Mouse (Mus musculus): Measurements from ENCODE around the gene Fer. TPM values are rescaled to one million over a fixed set of nuclear protein-coding genes. Genes with fewer than 3 reads are reported as not detected.

Fer gene
- polyA plus RNA-seq, 1 experiment: 11.5 TPM

DNA sequence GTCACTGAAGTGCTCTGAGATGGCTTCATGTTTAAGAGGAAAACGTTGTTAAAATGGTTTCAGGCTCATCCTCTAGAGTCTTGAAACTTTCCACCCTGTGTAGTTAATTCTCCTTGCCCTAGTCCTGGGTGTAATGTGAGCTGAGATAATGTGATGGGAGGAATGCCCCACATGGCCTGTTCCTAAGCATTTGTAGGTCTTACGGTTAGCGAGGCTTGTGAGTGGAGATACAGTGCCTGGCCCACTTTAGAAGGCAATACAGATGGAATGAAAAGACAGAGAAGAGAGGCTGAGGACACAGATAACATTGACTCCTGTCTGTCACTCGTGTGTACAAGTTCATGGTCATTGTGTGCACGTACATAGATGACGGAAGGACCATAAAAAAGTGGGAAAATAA, 134.8 kb downstream of the Fer start:
- no peaks in the 10 kb centered on the region for H3K4me1 ChIP-seq (ENCODE audit: control insufficient read depth, insufficient read depth, low read length)
- no peaks in the 10 kb centered on the region; the same call in 1 of the 2 replicates for H3K36me3 ChIP-seq (ENCODE audit: control insufficient read depth, insufficient read depth, low read length)
- no peak overlapping the region for H3K4me3 ChIP-seq (ENCODE audit: control insufficient read depth, low read depth, low read length)
- no peak for TF ChIP-seq CTCF (IDR thresholded peaks at IDR 0.05; ENCODE audit: control insufficient read depth, insufficient read depth, insufficient replicate concordance, low read depth, low read length)
- TF ChIP-seq POLR2A (IDR thresholded peaks at IDR 0.05; ENCODE audit: control insufficient read depth, low read depth, low read length): no peak
- no peak overlapping the region for H3K27ac ChIP-seq (ENCODE audit: control insufficient read depth, insufficient read depth, low read depth, low read length)
- H3K27me3 ChIP-seq (ENCODE audit: control insufficient read depth, insufficient read depth, low read length): no peaks in the 10 kb centered on the region

DNA sequence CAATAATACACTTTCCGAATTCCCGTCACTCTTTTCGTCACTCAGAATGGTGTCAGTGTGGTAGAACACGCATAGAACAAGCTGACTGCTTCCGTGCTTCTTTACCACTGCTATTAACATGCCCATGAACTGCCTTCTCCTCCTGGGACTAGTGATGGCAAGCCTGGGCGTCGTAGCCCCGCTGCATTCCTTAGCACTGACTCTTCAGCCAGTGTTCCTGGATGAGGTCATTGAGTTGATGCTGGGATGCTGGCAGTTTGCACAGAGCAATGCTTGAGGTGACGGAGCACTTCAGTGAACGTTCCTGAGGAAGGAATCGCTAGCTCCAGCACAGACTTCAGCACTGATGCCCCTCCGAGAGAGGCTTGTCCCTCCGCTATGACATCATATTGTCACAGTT, 140.6 kb downstream of the Fer start:
- H3K4me1 ChIP-seq (ENCODE audit: control insufficient read depth, insufficient read depth, low read length): no peaks in the 10 kb centered on the region
- H3K36me3 ChIP-seq (ENCODE audit: control insufficient read depth, insufficient read depth, low read length): no peaks in the 10 kb centered on the region; the same call in 1 of the 2 replicates
- H3K4me3 ChIP-seq (ENCODE audit: control insufficient read depth, low read depth, low read length): no peak overlapping the region
- no peak overlapping the region for H3K27ac ChIP-seq (ENCODE audit: control insufficient read depth, insufficient read depth, low read depth, low read length)
- H3K27me3 ChIP-seq (ENCODE audit: control insufficient read depth, insufficient read depth, low read length): no peaks in the 10 kb centered on the region
- TF ChIP-seq CTCF (IDR thresholded peaks at IDR 0.05; ENCODE audit: control insufficient read depth, insufficient read depth, insufficient replicate concordance, low read depth, low read length): no peak
- no peak for TF ChIP-seq POLR2A (IDR thresholded peaks at IDR 0.05; ENCODE audit: control insufficient read depth, low read depth, low read length)

DNA sequence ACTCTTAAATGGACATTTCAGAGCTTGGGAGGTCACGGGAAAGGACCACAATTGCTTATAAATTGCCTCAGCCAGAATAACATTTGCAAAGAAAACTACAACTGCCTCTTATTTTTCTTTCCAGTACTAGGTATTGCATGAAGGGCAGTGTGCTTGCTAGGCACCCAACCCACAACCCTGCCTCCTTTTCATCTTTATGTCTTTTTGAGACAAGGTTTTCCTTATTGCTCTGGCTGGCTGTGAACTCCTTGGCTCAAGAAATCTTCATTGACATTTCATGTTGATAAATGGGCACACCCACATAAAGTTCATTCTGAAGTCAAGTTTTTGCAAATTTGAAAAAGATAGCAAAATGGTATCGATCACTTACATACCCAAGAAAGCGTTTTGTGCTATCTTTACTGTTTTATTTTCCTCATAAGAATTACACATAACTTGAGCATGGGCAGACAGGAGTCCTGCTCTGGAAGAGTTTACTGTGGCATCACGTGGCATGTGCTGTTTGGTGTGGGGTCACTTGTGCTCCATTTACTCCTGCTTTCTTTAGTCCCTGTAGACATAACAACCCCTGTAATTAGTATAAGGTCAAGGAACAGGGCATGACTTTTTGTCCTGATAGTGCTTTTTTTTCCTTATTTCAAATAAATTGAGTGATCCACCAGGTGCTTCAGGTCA, 142.8 kb downstream of the Fer start:
- no peaks in the 10 kb centered on the region for H3K36me3 ChIP-seq (ENCODE audit: control insufficient read depth, insufficient read depth, low read length)
- no peaks in the 10 kb centered on the region for H3K27me3 ChIP-seq (ENCODE audit: control insufficient read depth, insufficient read depth, low read length)
- no peaks in the 10 kb centered on the region for H3K4me1 ChIP-seq (ENCODE audit: control insufficient read depth, insufficient read depth, low read length)
- no peak overlapping the region for H3K4me3 ChIP-seq (ENCODE audit: control insufficient read depth, low read depth, low read length)
- no peak overlapping the region for H3K27ac ChIP-seq (ENCODE audit: control insufficient read depth, insufficient read depth, low read depth, low read length)
- TF ChIP-seq CTCF (IDR thresholded peaks at IDR 0.05; ENCODE audit: control insufficient read depth, insufficient read depth, insufficient replicate concordance, low read depth, low read length) (no peak), POLR2A (IDR thresholded peaks at IDR 0.05; ENCODE audit: control insufficient read depth, low read depth, low read length) (no peak)

DNA sequence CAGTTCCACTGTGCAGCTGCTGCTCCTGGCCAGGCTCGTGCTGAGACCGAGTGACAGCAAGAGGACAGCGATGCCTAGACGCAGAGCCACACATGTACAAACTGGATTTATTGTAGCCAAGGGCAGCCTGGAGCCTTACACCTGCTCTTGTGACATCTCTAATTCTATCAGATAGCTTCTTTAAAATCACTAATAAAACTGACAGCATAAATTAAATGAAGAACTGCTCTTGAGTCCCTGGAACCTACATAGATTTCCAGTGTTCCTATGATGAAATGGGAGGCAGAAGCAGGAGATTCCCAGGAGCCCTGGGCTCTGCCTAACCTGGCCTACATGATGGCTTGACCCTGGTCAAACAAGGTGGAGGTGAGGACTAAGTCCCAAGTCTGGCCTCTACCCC, 153.7 kb downstream of the Fer start:
- H3K36me3 ChIP-seq (ENCODE audit: control insufficient read depth, insufficient read depth, low read length): no peaks in the 10 kb centered on the region
- H3K4me1 ChIP-seq (ENCODE audit: control insufficient read depth, insufficient read depth, low read length): no peaks in the 10 kb centered on the region
- TF ChIP-seq CTCF (IDR thresholded peaks at IDR 0.05; ENCODE audit: control insufficient read depth, insufficient read depth, insufficient replicate concordance, low read depth, low read length) (no peak), POLR2A (IDR thresholded peaks at IDR 0.05; ENCODE audit: control insufficient read depth, low read depth, low read length) (no peak)
- H3K27ac ChIP-seq (ENCODE audit: control insufficient read depth, insufficient read depth, low read depth, low read length): no peak overlapping the region
- H3K4me3 ChIP-seq (ENCODE audit: control insufficient read depth, low read depth, low read length): no peak overlapping the region
- H3K27me3 ChIP-seq (ENCODE audit: control insufficient read depth, insufficient read depth, low read length): no peaks in the 10 kb centered on the region

DNA sequence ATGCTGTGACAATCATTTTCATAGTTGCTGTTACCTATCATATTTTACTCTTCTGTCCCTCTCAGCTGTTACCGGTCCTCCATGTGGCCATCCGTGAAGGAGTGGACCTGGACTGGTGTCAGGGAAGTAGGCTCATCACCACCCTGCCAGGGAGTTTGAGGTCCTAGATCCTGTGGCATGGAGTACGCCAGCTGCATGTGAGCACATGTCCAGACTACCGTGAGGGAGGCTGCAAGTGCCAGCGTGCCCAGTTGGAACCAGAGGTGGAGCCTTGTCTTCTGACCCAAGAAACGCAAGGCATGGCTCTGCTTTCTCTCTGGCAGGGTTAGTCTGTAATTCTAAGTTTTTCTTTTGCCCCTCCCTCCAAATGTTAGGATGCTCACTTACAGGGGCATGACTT, 155.4 kb downstream of the Fer start:
- no peaks in the 10 kb centered on the region for H3K27me3 ChIP-seq (ENCODE audit: control insufficient read depth, insufficient read depth, low read length)
- TF ChIP-seq POLR2A (IDR thresholded peaks at IDR 0.05; ENCODE audit: control insufficient read depth, low read depth, low read length) (no peak), CTCF (IDR thresholded peaks at IDR 0.05; ENCODE audit: control insufficient read depth, insufficient read depth, insufficient replicate concordance, low read depth, low read length) (no peak)

DNA sequence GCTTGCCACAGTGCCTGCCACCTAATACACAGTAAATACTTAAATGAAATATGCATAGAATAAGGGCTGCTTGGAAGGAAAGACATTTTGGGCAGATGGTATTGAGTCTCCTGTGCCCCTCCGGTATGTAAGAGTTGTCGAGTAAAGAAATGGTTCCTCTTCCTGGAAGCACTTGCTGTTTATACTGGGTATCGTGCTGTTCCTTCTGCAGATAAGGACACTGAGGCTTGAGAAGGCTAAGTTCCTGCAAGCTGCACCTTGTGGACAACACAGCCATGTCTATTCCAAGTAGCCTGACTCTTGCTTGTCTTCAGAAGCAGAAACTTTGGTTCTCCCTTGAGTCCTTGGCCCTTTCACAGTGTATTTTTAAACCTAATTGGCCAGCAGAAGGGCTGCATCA, 156.0 kb downstream of the Fer start:
- Histone ChIP-seq H3K4me1 (ENCODE audit: control insufficient read depth, insufficient read depth, low read length) (no peaks in the 10 kb centered on the region), H3K27ac (ENCODE audit: control insufficient read depth, insufficient read depth, low read depth, low read length) (no peak overlapping the region), H3K4me3 (ENCODE audit: control insufficient read depth, low read depth, low read length) (no peak overlapping the region), H3K27me3 (ENCODE audit: control insufficient read depth, insufficient read depth, low read length) (no peaks in the 10 kb centered on the region), H3K36me3 (ENCODE audit: control insufficient read depth, insufficient read depth, low read length) (no peaks in the 10 kb centered on the region)
- no peak for TF ChIP-seq CTCF (IDR thresholded peaks at IDR 0.05; ENCODE audit: control insufficient read depth, insufficient read depth, insufficient replicate concordance, low read depth, low read length)
- no peak for TF ChIP-seq POLR2A (IDR thresholded peaks at IDR 0.05; ENCODE audit: control insufficient read depth, low read depth, low read length)

More for the DNA sequence above, 155.4 kb downstream of the Fer start:
- Histone ChIP-seq H3K4me3 (ENCODE audit: control insufficient read depth, low read depth, low read length) (no peak overlapping the region), H3K4me1 (ENCODE audit: control insufficient read depth, insufficient read depth, low read length) (no peaks in the 10 kb centered on the region), H3K36me3 (ENCODE audit: control insufficient read depth, insufficient read depth, low read length) (no peaks in the 10 kb centered on the region), H3K27ac (ENCODE audit: control insufficient read depth, insufficient read depth, low read depth, low read length) (no peak overlapping the region; the same call in 1 of the 2 replicates)

DNA sequence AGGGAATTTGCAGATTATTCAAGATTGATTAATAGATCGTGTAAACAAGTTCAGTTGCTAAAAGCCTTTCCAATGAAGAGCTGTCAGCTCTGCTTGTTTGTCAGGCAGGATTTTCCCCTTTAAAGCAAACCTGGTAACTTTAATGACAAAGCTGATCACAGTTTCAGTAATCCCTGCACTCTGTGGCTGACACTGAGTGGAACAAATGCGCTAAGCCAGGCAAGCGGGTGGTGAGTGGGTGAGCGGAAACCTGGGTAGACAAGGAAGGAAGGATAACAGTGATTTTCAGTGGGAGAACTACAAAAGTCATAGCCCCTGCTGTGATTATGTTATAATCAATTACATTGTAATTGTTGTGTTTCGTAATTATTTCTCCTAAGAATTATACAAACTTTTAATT, 156.8 kb downstream of the Fer start:
- H3K36me3 ChIP-seq (ENCODE audit: control insufficient read depth, insufficient read depth, low read length): no peaks in the 10 kb centered on the region
- TF ChIP-seq CTCF (IDR thresholded peaks at IDR 0.05; ENCODE audit: control insufficient read depth, insufficient read depth, insufficient replicate concordance, low read depth, low read length) (no peak), POLR2A (IDR thresholded peaks at IDR 0.05; ENCODE audit: control insufficient read depth, low read depth, low read length) (no peak)

More for the DNA sequence above, 156.8 kb downstream of the Fer start:
- no peaks in the 10 kb centered on the region for H3K27me3 ChIP-seq (ENCODE audit: control insufficient read depth, insufficient read depth, low read length)
- no peaks in the 10 kb centered on the region for H3K4me1 ChIP-seq (ENCODE audit: control insufficient read depth, insufficient read depth, low read length)
- no peak overlapping the region for H3K4me3 ChIP-seq (ENCODE audit: control insufficient read depth, low read depth, low read length)
- H3K27ac ChIP-seq (ENCODE audit: control insufficient read depth, insufficient read depth, low read depth, low read length): no peak overlapping the region
